Mouse (Mus musculus) lung, embryonic 16.5 days (tissue): ENCODE measurements around the gene Coro1b. TPM values are rescaled to one million over a fixed set of nuclear protein-coding genes. Genes with fewer than 3 reads are reported as not detected.
"Not testable (repeated sequence)": the region's sequence is repeated elsewhere in the genome, so short reads cannot be mapped to it uniquely, and the experiment has no call there.

ENCODE experiments used
- ATAC-seq: fragments of 200-750 bp; cut with Nextera tagmentation; 2 replicates; pipeline ENCODE4 v1.8.0; 2017; ENCODE audit warnings: low read depth, mild to moderate bottlenecking, moderate library complexity
- H3K27ac ChIP-seq: fragments of 300-500 bp; sonication (generic); 2 replicates; pipeline ENCODE4 v1.5.1; 2014; ENCODE audit warnings: mild to moderate bottlenecking, control low read depth, low read length
- H3K27me3 ChIP-seq: fragments of 300-500 bp; sonication (generic); 2 replicates; pipeline ENCODE4 v1.6.1; 2014; ENCODE audit warnings: low read depth, low read length, mixed read lengths; ENCODE audit not compliant: control insufficient read depth, insufficient read depth
- H3K36me3 ChIP-seq: fragments of 300-500 bp; sonication (generic); 2 replicates; pipeline ENCODE4 v1.6.1; 2014; ENCODE audit warnings: low read length; ENCODE audit not compliant: control insufficient read depth, insufficient read depth
- H3K4me1 ChIP-seq: fragments of 300-500 bp; sonication (generic); replicated peaks from 2 replicates; pipeline ENCODE4 v1.6.1; 2014; ENCODE audit warnings: low read length, mixed read lengths; ENCODE audit not compliant: control insufficient read depth, insufficient read depth
- H3K4me2 ChIP-seq: fragments of 300-500 bp; sonication (generic); 2 replicates; pipeline ENCODE4 v1.6.1; 2014; ENCODE audit warnings: low read depth, low read length, control low read depth
- H3K4me3 ChIP-seq: fragments of 300-500 bp; sonication (generic); 2 replicates; pipeline ENCODE4 v1.5.1; 2014; ENCODE audit warnings: mild to moderate bottlenecking, low read length, control low read depth
- H3K9ac ChIP-seq: fragments of 300-500 bp; sonication (generic); 2 replicates; pipeline ENCODE4 v1.6.1; 2014; ENCODE audit warnings: low read length, control low read depth
- H3K9me3 ChIP-seq: fragments of 300-500 bp; sonication (generic); 2 replicates; pipeline ENCODE4 v1.6.1; 2016; ENCODE audit warnings: low read length; ENCODE audit not compliant: control insufficient read depth
- WGBS: fragments of 180-500 bp; shearing (Covaris S2); extraction: QIAGEN DNeasy Blood & Tissue Kit; methylation state at CpG from one replicate; pipeline ENCODE4 v1.1.7; 2014; 5-methylcytosine and 5-hydroxymethylcytosine counted together
- polyA plus RNA-seq: library from polyadenylated mRNA; unstranded; fragments of >200 nt; fragmentation: Nextera tagmentation; extraction: Ambion mirVana; gene quantifications from 2 replicates; pipeline ENCODE4 v1.2.1, GENCODE M21; 2015

Coro1b gene
- polyA plus RNA-seq, 1 experiment from 2014 or later: 174 TPM

GRCm38 (mm10) chr19:4117006-4117405 is 31.4 kb upstream of the Coro1b start:
- Histone ChIP-seq H3K4me1 (peaks cover 7% of the 10 kb centered on the region), H3K27ac (no peak overlapping the region), H3K36me3 (peaks cover 21% of the 10 kb centered on the region), H3K9me3 (no peaks in the 10 kb centered on the region), H3K9ac (no peak overlapping the region), H3K4me2 (no peak overlapping the region), H3K27me3 (no peaks in the 10 kb centered on the region), H3K4me3 (no peak overlapping the region)
- 94% methylated on average over 7 of the region's 7 CpGs for WGBS
- no peak for ATAC-seq

GRCm38 (mm10) chr19:4118350-4118749 is 30.1 kb upstream of the Coro1b start:
- H3K9ac ChIP-seq: no peak overlapping the region
- H3K9me3 ChIP-seq: no peaks in the 10 kb centered on the region
- H3K27ac ChIP-seq: no peak overlapping the region
- H3K36me3 ChIP-seq: peaks cover 19% of the 10 kb centered on the region
- H3K4me1 ChIP-seq: peaks cover 7% of the 10 kb centered on the region
- no peaks in the 10 kb centered on the region for H3K27me3 ChIP-seq
- WGBS: 90% methylated on average over 2 of the region's 2 CpGs
- H3K4me2 ChIP-seq: no peak overlapping the region
- no peak overlapping the region for H3K4me3 ChIP-seq
- no peak for ATAC-seq

GRCm38 (mm10) chr19:4119716-4120487 is 28.5 kb upstream of the Coro1b start:
- Histone ChIP-seq H3K4me3 (no peak overlapping the region), H3K9ac (no peak overlapping the region)
- WGBS: 78% methylated on average over 6 of the region's 6 CpGs

GRCm38 (mm10) chr19:4120496-4120895 is 27.9 kb upstream of the Coro1b start:
- 91% methylated on average over 2 of the region's 2 CpGs for WGBS
- Histone ChIP-seq H3K9ac (no peak overlapping the region), H3K4me2 (peak overlapping the region; percentile 63)

More at GRCm38 (mm10) chr19:4119716-4120487, 28.5 kb upstream of the Coro1b start:
- no peak for ATAC-seq
- Histone ChIP-seq H3K9me3 (no peaks in the 10 kb centered on the region), H3K36me3 (peaks cover 12% of the 10 kb centered on the region), H3K27ac (no peak overlapping the region), H3K27me3 (no peaks in the 10 kb centered on the region), H3K4me2 (peak overlapping the region; percentile 63; the same call in 1 of the 2 replicates), H3K4me1 (peaks cover 7% of the 10 kb centered on the region)

GRCm38 (mm10) chr19:4121097-4121805 is 27.2 kb upstream of the Coro1b start:
- Histone ChIP-seq H3K9me3 (no peaks in the 10 kb centered on the region), H3K36me3 (peaks cover 6% of the 10 kb centered on the region; the same call in 1 of the 2 replicates), H3K27me3 (no peaks in the 10 kb centered on the region), H3K4me2 (peak overlapping the region; percentile 63), H3K4me3 (peak overlapping the region; percentile 53), H3K4me1 (peaks cover 7% of the 10 kb centered on the region), H3K27ac (peak overlapping the region; percentile 50), H3K9ac (peak overlapping the region; percentile 71)
- 2% methylated on average over 38 of the region's 38 CpGs for WGBS
- ATAC-seq: peak; percentile 85

More at GRCm38 (mm10) chr19:4120496-4120895, 27.9 kb upstream of the Coro1b start:
- H3K27me3 ChIP-seq: no peaks in the 10 kb centered on the region
- peaks cover 7% of the 10 kb centered on the region for H3K4me1 ChIP-seq
- H3K36me3 ChIP-seq: peaks cover 9% of the 10 kb centered on the region
- peak overlapping the region; percentile 53 for H3K4me3 ChIP-seq
- H3K9me3 ChIP-seq: no peaks in the 10 kb centered on the region
- H3K27ac ChIP-seq: no peak overlapping the region
- no peak for ATAC-seq

- not testable (repeated sequence) for H3K9ac ChIP-seq, ATAC-seq, H3K9me3 ChIP-seq, H3K4me3 ChIP-seq, H3K27me3 ChIP-seq, H3K27ac ChIP-seq, H3K36me3 ChIP-seq
- Histone ChIP-seq H3K4me1 (peaks cover 12% of the 10 kb centered on the region), H3K4me2 (0 out of 2 replicates have a peak overlapping the region, but pooled peaks have one; percentile 15)
- WGBS: 60% methylated on average over 6 of the region's 6 CpGs
Measured at GRCm38 (mm10) chr19:4121896-4122295, 26.5 kb upstream of the Coro1b start.

GRCm38 (mm10) chr19:4122411-4123370 is 25.7 kb upstream of the Coro1b start:
- no peaks in the 10 kb centered on the region for H3K27me3 ChIP-seq
- peaks cover 15% of the 10 kb centered on the region for H3K4me1 ChIP-seq
- H3K27ac ChIP-seq: no peak overlapping the region
- no peak overlapping the region for H3K4me2 ChIP-seq
- WGBS: 77% methylated on average over 7 of the region's 7 CpGs
- peaks cover 4% of the 10 kb centered on the region; the same call in 1 of the 2 replicates for H3K36me3 ChIP-seq
- H3K4me3 ChIP-seq: no peak overlapping the region
- ATAC-seq: no peak
- H3K9me3 ChIP-seq: no peaks in the 10 kb centered on the region
- H3K9ac ChIP-seq: no peak overlapping the region

- Histone ChIP-seq H3K9me3 (no peaks in the 10 kb centered on the region), H3K4me1 (peaks cover 15% of the 10 kb centered on the region), H3K27ac (no peak overlapping the region), H3K4me3 (no peak overlapping the region), H3K9ac (no peak overlapping the region), H3K36me3 (peaks cover 7% of the 10 kb centered on the region), H3K4me2 (no peak overlapping the region), H3K27me3 (no peaks in the 10 kb centered on the region)
- 57% methylated on average over 4 of the region's 4 CpGs for WGBS
- ATAC-seq: no peak
Measured at GRCm38 (mm10) chr19:4124432-4124831, 24.0 kb upstream of the Coro1b start.
